Mouse (Mus musculus): Measurements from ENCODE around the gene Irf7. TPM values are rescaled to one million over a fixed set of nuclear protein-coding genes. Genes with fewer than 3 reads are reported as not detected.

Irf7 gene
- polyA plus RNA-seq, 1 experiment: 2.3 TPM

DNA sequence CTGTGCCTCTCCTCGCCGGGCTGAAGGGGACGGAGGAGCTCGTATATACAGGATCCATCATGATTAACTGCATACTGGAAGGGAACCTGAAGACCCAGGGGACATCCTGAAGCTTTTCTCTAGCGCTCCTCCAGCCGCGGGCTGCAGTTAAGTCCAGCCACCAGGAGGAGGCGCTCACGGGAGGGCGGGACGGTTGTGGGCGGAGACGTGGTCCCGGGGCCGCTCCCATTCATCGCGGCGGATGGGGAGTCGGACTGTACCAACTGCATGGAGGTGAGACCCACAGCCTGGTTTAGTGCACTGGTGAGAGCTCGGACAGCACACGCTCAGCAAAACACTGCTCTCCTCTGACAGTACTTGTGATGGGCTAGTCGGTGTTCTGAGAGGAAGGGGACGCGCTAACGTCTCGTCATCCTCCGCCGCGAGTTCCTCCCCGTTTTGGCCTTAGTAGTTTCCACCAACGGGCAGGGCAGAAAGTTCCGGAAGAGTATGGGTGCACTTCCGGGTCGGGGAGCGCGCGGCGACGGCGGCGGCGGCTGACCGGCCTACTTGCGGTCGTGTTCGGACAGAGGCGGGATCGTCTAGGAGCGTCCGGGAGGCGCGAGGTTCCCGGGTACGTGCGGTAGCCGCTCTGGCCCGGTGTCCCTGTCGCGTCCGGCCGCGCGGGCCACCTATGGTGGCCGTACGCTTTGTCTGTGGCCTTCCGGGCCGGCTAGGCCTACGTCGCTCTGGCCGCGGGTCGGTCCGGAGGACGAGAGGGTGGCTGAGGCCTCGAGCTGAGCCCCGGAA is 37.8 kb downstream of the Irf7 start, which contains the start of gene Phrf1:
Phrf1 (plus strand) TSS at position 506 of the 789 bp plus-strand sequence.
- Histone ChIP-seq H3K27me3 (ENCODE audit: control insufficient read depth, insufficient read depth, low read length) (no peaks in the 10 kb centered on the region), H3K4me1 (ENCODE audit: control insufficient read depth, insufficient read depth, low read length) (peaks cover 5% of the 10 kb centered on the region), H3K27ac (ENCODE audit: control insufficient read depth, insufficient read depth, low read depth, low read length) (peak within 1 kb of the TSS; percentile 99), H3K36me3 (ENCODE audit: control insufficient read depth, insufficient read depth, low read length) (peaks cover 2% of the 10 kb centered on the region; the same call in 1 of the 2 replicates), H3K4me3 (ENCODE audit: control insufficient read depth, low read depth, low read length) (peak within 1 kb of the TSS; percentile 97)
- TF ChIP-seq POLR2A (IDR thresholded peaks at IDR 0.05; ENCODE audit: control insufficient read depth, low read depth, low read length) (peak; percentile 86), CTCF (IDR thresholded peaks at IDR 0.05; ENCODE audit: control insufficient read depth, insufficient read depth, insufficient replicate concordance, low read depth, low read length) (peak; percentile 96)

DNA sequence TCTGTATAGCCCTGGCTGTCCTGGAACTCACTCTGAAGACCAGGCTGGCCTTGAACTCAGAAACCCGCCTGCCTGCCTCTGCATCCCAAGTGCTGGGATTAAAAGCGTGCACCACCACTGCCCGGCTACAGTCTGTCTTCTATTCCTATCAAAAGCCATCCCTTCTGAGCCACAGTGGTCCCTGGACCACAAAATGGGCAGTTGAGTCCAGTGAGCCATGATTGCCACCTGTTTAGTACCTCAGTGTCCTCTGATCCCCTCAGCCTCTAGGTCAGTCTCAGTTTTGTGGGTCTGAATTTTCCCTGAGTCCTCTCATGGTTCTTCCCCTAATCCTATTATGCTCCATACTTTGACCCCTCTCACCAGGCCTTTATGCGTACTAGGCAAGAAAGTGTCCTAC is 38.5 kb downstream of the Irf7 start:
- Histone ChIP-seq H3K36me3 (ENCODE audit: control insufficient read depth, insufficient read depth, low read length) (peaks cover 2% of the 10 kb centered on the region; the same call in 1 of the 2 replicates), H3K4me1 (ENCODE audit: control insufficient read depth, insufficient read depth, low read length) (peaks cover 5% of the 10 kb centered on the region), H3K27ac (ENCODE audit: control insufficient read depth, insufficient read depth, low read depth, low read length) (peak overlapping the region; percentile 99), H3K4me3 (ENCODE audit: control insufficient read depth, low read depth, low read length) (peak overlapping the region; percentile 97), H3K27me3 (ENCODE audit: control insufficient read depth, insufficient read depth, low read length) (no peaks in the 10 kb centered on the region)
- TF ChIP-seq POLR2A (IDR thresholded peaks at IDR 0.05; ENCODE audit: control insufficient read depth, low read depth, low read length) (no peak), CTCF (IDR thresholded peaks at IDR 0.05; ENCODE audit: control insufficient read depth, insufficient read depth, insufficient replicate concordance, low read depth, low read length) (no peak)

DNA sequence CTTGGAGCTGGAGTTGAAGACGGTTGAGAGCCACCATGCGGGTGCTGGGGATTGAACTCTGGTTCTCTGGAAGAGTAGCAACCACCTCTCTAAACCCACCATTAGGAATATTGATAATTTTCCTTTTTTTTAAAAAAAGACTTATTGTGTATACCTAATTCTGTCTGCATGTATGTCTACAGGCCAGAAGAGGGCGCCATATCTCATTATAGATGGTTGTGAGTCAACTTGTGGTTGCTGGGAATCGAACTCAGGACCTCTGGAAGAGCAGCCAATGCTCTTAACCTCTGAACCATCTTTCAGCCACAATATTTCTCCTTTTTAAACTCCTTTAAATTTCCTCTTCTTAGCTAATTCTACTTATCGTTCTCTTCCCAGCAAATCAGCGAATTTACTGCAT is 39.7 kb downstream of the Irf7 start:
- no peaks in the 10 kb centered on the region for H3K27me3 ChIP-seq (ENCODE audit: control insufficient read depth, insufficient read depth, low read length)
- no peak for TF ChIP-seq POLR2A (IDR thresholded peaks at IDR 0.05; ENCODE audit: control insufficient read depth, low read depth, low read length)
- no peak for TF ChIP-seq CTCF (IDR thresholded peaks at IDR 0.05; ENCODE audit: control insufficient read depth, insufficient read depth, insufficient replicate concordance, low read depth, low read length)
- H3K27ac ChIP-seq (ENCODE audit: control insufficient read depth, insufficient read depth, low read depth, low read length): no peak overlapping the region
- peaks cover 17% of the 10 kb centered on the region for H3K4me1 ChIP-seq (ENCODE audit: control insufficient read depth, insufficient read depth, low read length)
- H3K36me3 ChIP-seq (ENCODE audit: control insufficient read depth, insufficient read depth, low read length): no peaks in the 10 kb centered on the region
- no peak overlapping the region for H3K4me3 ChIP-seq (ENCODE audit: control insufficient read depth, low read depth, low read length)

DNA sequence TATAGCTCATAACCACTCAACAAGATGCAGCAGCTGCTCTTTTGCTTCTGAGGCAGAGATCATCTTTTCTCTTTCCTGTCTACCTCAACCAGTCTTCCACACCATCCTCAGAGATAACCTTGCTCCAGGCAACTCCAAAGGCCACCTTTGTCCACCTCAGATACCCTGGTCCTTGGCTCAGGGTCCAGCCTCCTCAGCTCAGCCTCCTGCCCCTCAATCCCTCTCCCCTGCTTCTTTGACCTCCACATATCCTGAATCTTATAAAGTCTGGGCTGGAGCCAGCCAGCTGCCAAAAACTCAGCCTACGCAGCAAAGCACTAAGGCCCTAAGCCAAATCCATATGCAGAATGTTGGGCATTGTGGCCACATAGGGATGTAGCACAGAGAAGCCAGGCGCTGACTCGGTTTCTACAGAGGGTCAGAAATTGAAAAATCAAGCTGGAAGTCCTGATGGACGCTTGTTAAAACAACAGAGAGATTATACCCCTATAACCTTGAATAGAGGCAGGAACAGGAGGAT is 43.5 kb downstream of the Irf7 start:
- no peak overlapping the region for H3K4me3 ChIP-seq (ENCODE audit: control insufficient read depth, low read depth, low read length)
- peak overlapping the region; percentile 44 for H3K27ac ChIP-seq (ENCODE audit: control insufficient read depth, insufficient read depth, low read depth, low read length)
- H3K36me3 ChIP-seq (ENCODE audit: control insufficient read depth, insufficient read depth, low read length): no peaks in the 10 kb centered on the region
- peaks cover 20% of the 10 kb centered on the region for H3K4me1 ChIP-seq (ENCODE audit: control insufficient read depth, insufficient read depth, low read length)
- TF ChIP-seq CTCF (IDR thresholded peaks at IDR 0.05; ENCODE audit: control insufficient read depth, insufficient read depth, insufficient replicate concordance, low read depth, low read length) (no peak), POLR2A (IDR thresholded peaks at IDR 0.05; ENCODE audit: control insufficient read depth, low read depth, low read length) (no peak)
- H3K27me3 ChIP-seq (ENCODE audit: control insufficient read depth, insufficient read depth, low read length): no peaks in the 10 kb centered on the region

DNA sequence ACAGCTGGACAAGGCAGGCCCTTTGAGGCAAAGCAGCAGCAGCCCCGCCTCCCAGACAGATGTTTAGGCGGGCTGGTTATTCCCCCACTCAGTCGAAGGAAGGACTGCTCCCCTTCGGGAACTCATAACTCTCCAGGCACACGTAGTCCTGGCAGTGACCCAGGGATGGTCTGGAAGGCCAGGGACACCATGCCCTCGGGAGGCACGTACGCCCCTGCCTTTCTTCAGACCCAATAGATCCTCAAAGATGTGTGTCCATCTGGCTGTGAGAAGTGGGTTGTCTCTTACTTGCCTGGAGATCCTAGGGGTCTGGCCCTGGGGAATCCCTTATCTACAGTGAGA is 44.2 kb downstream of the Irf7 start:
- TF ChIP-seq POLR2A (IDR thresholded peaks at IDR 0.05; ENCODE audit: control insufficient read depth, low read depth, low read length): no peak
- TF ChIP-seq CTCF (IDR thresholded peaks at IDR 0.05; ENCODE audit: control insufficient read depth, insufficient read depth, insufficient replicate concordance, low read depth, low read length): no peak
- no peaks in the 10 kb centered on the region for H3K36me3 ChIP-seq (ENCODE audit: control insufficient read depth, insufficient read depth, low read length)
- H3K27me3 ChIP-seq (ENCODE audit: control insufficient read depth, insufficient read depth, low read length): no peaks in the 10 kb centered on the region
- H3K27ac ChIP-seq (ENCODE audit: control insufficient read depth, insufficient read depth, low read depth, low read length): peak overlapping the region; percentile 50; the same call in 1 of the 2 replicates
- peak overlapping the region; percentile 50 for H3K4me3 ChIP-seq (ENCODE audit: control insufficient read depth, low read depth, low read length)
- H3K4me1 ChIP-seq (ENCODE audit: control insufficient read depth, insufficient read depth, low read length): peaks cover 20% of the 10 kb centered on the region

DNA sequence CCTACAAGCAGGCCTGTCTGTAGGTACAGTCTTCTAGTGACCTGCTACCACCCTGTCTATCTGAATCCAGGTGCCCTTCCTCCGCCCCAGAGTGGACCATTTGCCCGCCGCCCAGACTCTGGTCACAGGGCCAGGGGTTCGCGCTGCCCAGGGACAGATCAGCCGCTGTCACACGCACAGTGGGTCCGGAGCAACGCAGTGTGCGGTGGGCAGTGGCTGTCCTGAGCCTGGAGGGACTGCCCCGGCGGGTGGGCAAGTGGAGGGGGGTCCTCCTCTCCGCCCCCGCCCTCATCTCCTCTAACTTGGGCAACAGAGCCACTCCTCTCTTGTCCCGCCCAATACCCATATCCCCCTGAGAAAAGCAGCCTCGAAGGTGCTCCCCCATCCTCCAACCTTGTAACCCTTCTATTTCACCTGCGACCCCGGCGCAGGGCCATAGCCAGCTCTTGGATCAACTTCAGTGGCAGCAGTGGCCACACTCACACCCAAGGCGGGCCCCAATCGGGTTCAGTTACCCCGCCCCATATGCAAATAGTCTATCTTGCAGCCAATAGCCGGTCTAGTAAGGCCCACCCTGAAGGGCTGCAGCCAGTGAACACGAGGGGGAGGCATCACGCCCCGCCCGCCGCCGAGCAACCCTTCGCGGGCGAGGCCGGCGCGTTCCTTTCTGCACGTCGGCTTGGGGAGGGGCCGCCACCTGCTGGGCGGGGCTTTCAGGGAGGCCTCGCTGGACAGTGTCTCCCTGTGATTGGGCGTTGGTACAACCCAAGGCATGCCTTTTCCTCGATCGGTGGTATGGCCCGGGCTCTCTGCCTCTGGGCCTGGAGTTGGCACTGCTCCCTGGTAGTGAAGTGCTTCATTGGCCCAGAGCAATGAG is 44.8 kb downstream of the Irf7 start:
- Histone ChIP-seq H3K27me3 (ENCODE audit: control insufficient read depth, insufficient read depth, low read length) (no peaks in the 10 kb centered on the region), H3K4me1 (ENCODE audit: control insufficient read depth, insufficient read depth, low read length) (peaks cover 24% of the 10 kb centered on the region), H3K27ac (ENCODE audit: control insufficient read depth, insufficient read depth, low read depth, low read length) (peak overlapping the region; percentile 50; the same call in 1 of the 2 replicates), H3K36me3 (ENCODE audit: control insufficient read depth, insufficient read depth, low read length) (no peaks in the 10 kb centered on the region), H3K4me3 (ENCODE audit: control insufficient read depth, low read depth, low read length) (peak overlapping the region; percentile 50)
- TF ChIP-seq POLR2A (IDR thresholded peaks at IDR 0.05; ENCODE audit: control insufficient read depth, low read depth, low read length) (peak; percentile 17; the same call in 1 of the 2 replicates), CTCF (IDR thresholded peaks at IDR 0.05; ENCODE audit: control insufficient read depth, insufficient read depth, insufficient replicate concordance, low read depth, low read length) (no peak)

DNA sequence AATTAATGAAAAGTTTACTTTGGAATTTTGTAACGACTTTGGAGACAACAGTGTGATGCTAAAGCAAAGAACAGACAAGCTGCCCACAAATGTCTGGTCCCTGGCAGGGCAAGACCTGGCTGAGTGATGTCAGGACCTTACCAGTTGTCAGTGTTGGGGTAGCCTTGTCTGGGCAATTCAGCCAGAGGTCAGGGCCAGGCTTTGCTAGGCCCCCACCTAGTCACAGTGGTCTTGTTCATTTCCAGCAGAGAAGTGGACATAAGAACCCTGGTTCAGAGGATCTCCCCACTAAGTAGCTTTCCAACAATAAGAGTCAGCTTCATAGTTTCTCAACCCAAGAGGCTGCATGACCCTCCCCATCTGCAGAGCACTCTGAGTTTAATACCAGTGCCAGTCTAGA is 45.9 kb downstream of the Irf7 start:
- no peaks in the 10 kb centered on the region for H3K36me3 ChIP-seq (ENCODE audit: control insufficient read depth, insufficient read depth, low read length)
- H3K27ac ChIP-seq (ENCODE audit: control insufficient read depth, insufficient read depth, low read depth, low read length): no peak overlapping the region
- H3K4me1 ChIP-seq (ENCODE audit: control insufficient read depth, insufficient read depth, low read length): peaks cover 32% of the 10 kb centered on the region
- TF ChIP-seq CTCF (IDR thresholded peaks at IDR 0.05; ENCODE audit: control insufficient read depth, insufficient read depth, insufficient replicate concordance, low read depth, low read length) (no peak), POLR2A (IDR thresholded peaks at IDR 0.05; ENCODE audit: control insufficient read depth, low read depth, low read length) (no peak)
- H3K4me3 ChIP-seq (ENCODE audit: control insufficient read depth, low read depth, low read length): no peak overlapping the region
- H3K27me3 ChIP-seq (ENCODE audit: control insufficient read depth, insufficient read depth, low read length): no peaks in the 10 kb centered on the region
